Mouse (Mus musculus): ENCODE measurements around the gene Afg1l. TPM values are rescaled to one million over a fixed set of nuclear protein-coding genes. Genes with fewer than 3 reads are reported as not detected.

Gene Afg1l
- total RNA-seq, 2 experiments from 2014 or later = 4.8 to 5.5 TPM

DNA sequence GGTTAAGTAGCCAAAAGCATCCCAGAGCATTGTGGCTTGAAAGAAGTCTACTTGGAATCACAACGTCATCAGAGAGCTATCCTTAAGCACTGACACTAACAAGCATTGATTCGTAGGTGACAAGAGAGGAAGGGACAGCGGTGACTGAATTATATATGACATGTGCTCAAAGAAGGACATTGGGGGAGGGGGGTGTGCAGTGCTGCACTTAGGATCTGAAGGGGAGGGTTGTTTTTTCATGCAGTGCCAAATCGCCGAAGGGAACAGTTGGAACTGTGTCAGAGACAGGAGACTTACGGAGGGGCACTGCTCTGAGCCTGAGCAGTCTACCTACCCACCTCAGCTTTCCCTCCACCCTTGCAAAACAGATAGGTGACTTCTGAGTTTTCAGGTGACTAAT lies 94.7 kb downstream of the Afg1l start:
- DNase-seq = no peak

DNA sequence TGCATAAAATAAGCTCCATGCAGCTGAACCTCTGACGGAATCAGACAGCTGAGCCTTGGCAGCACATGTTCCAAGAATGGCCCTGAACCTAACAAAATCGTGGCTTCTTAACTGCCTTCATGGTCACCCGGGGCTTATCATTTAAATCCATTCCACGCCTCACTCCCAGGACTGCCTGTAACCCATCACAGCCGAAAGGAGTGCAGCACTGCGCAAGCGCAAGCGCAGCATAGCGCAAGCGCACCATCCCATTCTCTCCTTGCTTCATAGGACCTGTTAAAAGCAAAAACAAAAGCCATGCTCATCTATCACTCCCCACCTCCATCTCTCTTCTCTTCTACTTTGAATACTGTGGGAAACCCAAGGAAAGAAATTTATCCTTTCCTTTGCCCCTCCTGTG lies 114.1 kb downstream of the Afg1l start:
- no peak for DNase-seq

- DNase-seq = no peak
These were observed 122.4 kb downstream of the Afg1l start for GRCm38 (mm10) chr10:42355980-42356379.

DNA sequence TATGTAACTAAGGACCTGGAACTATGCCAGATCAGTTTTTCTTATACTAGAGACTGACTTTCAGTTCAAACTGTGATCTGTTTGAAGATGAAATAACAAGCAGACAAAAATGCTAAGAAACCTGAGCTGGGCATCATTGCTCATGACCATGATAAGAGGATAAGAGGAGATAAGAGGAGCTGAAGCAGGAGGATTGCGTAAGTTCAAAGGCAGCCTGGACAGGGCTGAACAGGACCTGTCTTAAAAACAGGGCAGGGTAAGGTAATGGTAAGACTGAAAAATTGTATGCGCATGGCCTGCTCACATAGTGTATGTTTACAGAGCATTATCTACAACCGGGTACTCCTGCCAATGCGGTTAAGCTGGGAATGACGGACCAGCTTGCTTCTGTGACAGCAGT lies 130.4 kb downstream of the Afg1l start:
- no peak for DNase-seq

GRCm38 (mm10) chr10:42347127-42347526 lies 131.2 kb downstream of the Afg1l start:
- DNase-seq = no peak

DNA sequence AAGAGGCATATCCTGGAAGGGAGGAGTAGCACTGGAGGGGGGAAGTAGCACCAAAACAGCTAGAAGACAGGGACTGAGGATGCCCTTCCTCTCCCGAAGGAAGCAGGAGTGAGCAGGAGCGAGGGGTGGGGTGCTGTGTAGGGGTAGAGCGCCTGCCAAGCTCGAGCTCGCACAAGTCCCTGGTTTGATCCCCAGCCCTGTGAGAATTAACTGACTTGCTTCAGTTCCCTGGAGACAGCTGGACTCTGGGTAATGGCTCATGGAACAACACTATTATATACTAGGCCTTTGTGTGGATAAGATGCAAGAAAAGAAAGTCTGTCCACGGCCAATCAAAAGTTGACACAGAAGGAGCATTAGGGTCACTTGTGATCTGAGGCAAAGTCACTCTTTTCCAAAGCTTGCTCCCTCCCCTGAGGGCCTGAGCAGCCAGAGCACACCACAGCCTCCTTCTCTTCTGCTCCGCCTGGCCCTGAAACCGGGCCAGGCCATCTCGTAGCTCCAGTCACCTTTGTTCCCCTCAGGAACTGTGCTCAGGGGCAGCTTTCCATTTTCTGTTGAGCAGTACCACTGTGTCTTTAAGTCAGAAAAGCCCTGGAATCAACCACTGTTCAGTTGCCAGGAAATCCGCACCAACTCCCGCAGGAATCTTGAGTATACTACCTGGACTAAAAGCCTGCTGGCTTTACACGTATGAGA lies 132.0 kb downstream of the Afg1l start:
- no peak for DNase-seq

DNA sequence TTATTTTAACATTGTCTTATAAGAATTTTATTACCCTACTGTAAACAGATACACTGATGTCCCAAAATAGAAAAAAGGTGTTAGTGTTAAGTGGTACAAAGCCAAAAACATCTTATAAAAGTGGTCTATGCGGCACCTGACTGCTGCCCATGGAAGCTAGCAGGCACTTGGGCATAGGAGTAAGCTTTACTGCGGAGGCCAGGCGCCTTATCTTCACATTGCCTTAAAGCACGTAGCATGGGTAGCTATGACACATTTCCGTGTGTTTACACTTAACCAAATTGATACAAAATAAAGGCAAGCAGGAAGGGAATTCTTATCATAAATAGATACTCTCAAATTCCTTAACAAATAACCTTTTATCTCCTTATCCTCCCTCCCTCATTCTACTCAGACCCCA lies 135.7 kb downstream of the Afg1l start:
- no peak for DNase-seq

GRCm38 (mm10) chr10:42341815-42342457 lies 136.4 kb downstream of the Afg1l start:
- DNase-seq = no peak

- DNase-seq = no peak
These were observed 138.0 kb downstream of the Afg1l start for GRCm38 (mm10) chr10:42340426-42340793.

GRCm38 (mm10) chr10:42339773-42340425 lies 138.5 kb downstream of the Afg1l start:
- no peak for DNase-seq

DNA sequence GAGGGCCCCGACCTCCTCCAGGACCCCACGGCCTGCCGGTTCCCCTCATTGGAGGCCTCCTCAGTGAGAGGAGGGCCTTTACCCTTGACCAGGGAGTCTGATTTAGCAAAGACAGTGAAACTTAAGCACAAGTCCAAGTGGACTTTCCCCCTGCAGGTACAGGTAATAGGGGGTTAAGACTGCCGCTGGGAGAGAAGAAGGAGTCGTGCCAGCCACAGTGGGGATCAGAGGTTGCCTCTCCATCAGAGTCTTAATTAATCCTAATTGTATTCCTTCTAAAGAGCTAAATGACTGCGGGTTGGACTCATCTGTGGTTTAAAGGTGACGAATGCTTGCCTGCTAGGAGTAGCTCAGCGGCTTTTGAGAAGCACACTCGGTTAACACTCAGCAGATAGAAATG lies 139.9 kb downstream of the Afg1l start:
- DNase-seq = no peak

DNA sequence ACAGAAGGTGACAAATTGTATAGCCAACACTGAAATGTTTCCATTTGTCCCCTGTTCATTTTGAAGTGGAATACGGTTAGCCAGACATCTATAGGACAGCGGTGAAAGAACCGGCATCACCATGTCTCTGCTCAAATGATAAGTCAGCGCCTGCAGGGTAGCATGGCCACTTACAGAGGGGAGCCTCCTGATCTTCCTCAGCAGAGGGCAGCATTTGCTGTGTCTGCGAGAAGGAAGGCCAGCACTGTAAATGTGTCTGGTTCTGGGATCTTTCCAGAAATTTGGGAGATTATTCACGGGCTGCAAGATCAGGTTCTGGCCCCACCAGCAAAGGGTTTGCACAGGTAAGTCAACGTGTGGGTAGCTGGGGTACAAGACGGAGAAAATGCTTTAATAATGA lies 150.8 kb downstream of the Afg1l start:
- DNase-seq = no peak

- DNase-seq = no peak
These were observed 153.1 kb downstream of the Afg1l start for GRCm38 (mm10) chr10:42325305-42325704.

DNA sequence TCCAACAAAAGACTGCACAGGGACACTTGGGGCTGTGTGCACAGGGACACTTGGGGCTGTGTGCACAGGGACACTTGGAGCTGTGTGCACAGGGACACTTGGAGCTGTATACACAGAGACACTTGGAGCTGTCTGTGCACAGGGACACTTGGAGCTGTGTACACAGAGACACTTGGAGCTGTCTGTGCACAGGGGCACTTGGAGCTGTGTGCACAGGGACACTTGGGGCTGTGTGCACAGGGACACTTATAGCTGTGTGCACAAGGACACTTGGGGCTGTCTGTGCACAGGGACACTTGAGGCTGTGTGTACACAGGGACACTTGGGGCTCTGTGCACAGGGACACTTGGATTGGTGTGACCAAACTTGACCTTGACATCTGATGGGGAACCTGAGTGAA lies 154.4 kb downstream of the Afg1l start:
- no peak for DNase-seq

- DNase-seq = no peak
These were observed 165.1 kb downstream of the Afg1l start for GRCm38 (mm10) chr10:42313222-42313786.

DNA sequence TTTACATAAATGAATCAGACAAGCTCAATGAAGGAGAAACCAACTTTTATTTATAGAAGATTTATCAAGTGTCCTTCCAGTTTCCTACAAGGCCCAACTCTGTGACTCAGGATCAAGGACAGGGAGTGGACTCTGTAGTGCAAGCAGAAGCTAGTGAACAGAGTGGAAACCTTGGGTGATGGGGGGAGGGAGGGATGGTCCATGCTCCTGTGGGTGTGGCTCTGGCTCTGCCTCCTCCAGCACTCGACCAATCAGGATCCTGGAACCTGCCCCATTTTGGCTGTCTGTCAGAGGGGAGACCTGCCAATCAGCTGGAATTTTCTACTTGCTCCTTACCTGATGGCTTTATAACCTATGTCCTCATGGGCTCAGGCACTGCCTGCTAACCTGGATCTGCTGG lies 165.8 kb downstream of the Afg1l start:
- DNase-seq = no peak

- DNase-seq = no peak
These were observed 169.7 kb downstream of the Afg1l start for GRCm38 (mm10) chr10:42308687-42308987.

- peak; percentile 76 for DNase-seq
These were observed 170.2 kb downstream of the Afg1l start for GRCm38 (mm10) chr10:42307980-42308686.

- no peak for DNase-seq
These were observed 171.9 kb downstream of the Afg1l start for GRCm38 (mm10) chr10:42306422-42306821.

- no peak for DNase-seq
These were observed 177.6 kb downstream of the Afg1l start for GRCm38 (mm10) chr10:42300805-42301204.

DNA sequence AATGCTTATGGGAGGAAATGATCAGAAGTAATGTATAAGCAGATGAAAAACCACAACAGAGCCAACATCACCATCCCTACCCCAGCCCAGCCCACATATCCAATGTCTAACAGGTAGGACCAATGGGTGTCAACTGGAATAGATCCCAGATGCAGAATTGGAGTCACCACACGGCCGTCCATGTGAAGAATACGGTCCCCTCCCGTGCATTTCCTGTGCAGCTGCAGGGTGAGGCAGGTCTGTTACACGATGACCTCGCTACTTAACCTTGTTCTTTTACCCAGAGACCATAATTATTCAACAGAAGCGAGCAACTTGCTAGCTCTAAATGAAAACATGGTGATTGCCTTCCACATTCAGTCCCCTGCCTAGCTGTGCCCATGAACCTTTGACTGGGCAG lies 178.4 kb downstream of the Afg1l start:
- no peak for DNase-seq

DNA sequence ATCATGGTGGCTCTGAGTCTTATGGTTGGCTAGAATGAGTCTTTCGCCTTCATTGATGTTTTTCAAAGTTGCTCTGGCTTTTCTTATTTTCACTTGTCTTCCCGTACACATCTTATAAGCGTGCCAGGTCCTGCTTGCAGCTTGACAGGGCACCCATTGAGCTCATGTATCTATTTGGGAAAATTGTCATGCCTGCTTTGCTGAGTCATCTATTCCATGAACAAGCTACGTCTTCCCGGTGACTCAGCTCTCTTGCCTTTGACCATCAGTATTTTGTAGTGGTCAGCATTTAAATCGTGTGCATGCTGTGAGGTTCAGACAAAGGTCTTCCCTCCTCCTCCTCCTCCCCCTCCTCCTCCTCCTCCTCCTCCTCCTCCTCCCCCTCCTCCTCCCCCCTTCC lies 178.9 kb downstream of the Afg1l start:
- no peak for DNase-seq

DNA sequence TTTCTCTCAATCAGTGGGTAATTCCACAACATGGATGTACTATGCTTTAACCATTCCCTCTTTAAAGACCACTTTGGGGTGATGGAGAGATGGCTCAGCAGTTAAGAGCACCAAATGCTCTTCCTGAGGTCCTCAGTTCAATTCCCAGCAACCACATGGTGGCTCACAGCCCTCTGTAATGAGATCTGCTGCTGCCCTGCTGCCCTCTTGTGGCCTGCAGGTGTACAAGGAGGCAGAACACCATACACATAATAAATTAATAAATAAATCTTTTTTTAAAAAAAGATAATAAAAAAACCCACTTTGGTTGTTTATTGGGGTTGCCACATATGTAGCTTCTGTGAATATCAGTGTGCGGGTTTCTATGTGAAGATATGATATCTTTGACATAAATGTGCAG lies 180.4 kb downstream of the Afg1l start:
- DNase-seq = no peak

Data from gastrocnemius, postnatal 10 days (tissue).